Mouse (Mus musculus) adrenal gland, adult 2 months (tissue): ENCODE results near the gene Pop7. TPM values are rescaled to one million over a fixed set of nuclear protein-coding genes. Genes with fewer than 3 reads are reported as not detected.

Experiments used
- DNase-seq: peaks from one replicate; pipeline ENCODE4 v3.0.0; 2021
- microRNA-seq, 2 experiments: library from miRNA; unstranded; fragments of <30 nt; microRNA quantifications; one replicate each; pipeline ENCODE4 v1.2.0; 2021
- polyA plus RNA-seq: library from polyadenylated mRNA; depleted of rRNA; stranded (reverse); fragments of >200 nt; gene quantifications from 2 replicates; pipeline ENCODE4 v1.2.3, GENCODE M21; 2012; rRNA removed
- total RNA-seq, 2 experiments: library from RNA; stranded (reverse); gene quantifications; 2 replicates each; pipeline ENCODE4 v1.2.3; 2021

Gene Pop7
- total and polyA plus RNA-seq, 3 experiments: 23.0 to 46.9 (median 31.7) TPM

DNA sequence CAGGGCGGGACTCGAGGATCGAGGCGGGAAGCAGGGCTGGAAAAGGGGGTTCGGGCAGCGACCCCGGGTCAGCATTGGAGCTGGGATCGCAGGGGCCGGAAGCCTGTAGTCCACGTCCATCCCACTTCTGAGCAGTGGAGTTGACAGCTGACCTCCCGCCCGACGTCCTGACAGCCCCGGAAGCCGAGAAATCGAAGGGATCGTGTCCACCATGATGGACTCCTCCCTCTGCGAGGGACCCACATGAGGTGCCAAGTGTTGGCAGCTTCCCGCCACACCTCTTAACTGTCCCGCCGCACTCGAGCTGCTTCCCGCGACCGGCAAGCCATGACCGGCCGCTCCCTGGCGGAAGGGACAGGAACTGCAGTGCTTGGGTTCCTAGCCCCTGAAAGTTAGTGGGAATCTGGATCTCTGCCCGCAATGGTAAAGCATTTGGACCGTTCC, 371 bp upstream of the Pop7 start:
- no peak for DNase-seq

DNA sequence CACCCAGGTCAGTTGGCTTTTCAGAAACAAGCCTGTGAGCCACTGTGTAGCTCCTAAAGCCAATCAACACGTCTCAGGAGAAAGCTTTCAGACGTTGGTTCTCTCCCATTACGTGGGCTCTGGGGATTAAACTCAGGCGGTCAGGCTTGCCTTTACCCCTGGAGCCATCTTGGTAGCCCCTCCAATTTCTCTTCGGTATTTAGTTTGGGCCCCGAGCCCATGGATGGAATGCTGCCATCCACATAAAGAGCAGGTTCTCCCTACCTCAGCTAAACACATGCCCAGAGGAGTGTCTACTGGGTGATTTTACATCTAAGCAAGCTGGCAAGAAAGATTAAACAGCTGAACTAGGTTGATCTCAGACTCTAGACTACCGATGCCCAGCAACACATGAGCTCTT, 2.1 kb downstream of the Pop7 start:
- no peak for DNase-seq

- DNase-seq: no peak
These were observed 8.5 kb downstream of the Pop7 start for GRCm38 (mm10) chr5:137493831-137494230.

- no peak for DNase-seq
These were observed 10.8 kb downstream of the Pop7 start for GRCm38 (mm10) chr5:137491559-137491958.

DNA sequence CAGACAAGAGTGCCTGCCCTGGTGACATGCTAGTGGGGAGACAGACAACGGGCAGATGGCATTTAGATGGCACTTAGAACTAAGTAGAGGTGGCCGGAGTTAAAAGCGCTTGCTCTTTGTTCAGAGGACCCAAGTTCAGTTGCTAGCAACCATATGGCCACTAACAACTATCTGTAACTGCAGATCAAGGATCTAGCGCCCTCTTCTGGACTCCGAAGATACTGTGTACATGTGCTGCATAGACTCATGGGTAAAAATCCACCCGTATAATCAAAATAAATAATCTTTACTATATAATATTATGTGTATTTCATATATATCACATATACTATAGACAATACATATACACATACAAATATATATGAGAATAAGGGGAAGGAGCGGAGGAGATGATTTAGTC, 14.7 kb downstream of the Pop7 start:
- DNase-seq: no peak

DNA sequence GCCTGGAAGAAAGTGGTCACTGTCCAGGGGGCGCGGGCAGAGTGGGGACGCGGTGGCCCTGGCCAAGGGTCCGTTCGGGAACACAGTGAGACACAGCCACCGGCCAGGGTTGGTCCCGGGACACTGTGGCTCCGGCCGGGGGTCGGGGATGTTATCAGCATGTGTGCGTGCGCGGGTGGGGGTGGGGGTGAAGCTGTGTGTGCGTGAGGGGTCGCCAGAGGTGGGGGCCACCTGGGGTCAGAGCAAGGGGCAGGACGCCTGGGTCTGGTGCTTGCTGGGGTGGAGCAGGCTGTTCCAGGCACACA, 16.5 kb downstream of the Pop7 start:
- DNase-seq: no peak

DNA sequence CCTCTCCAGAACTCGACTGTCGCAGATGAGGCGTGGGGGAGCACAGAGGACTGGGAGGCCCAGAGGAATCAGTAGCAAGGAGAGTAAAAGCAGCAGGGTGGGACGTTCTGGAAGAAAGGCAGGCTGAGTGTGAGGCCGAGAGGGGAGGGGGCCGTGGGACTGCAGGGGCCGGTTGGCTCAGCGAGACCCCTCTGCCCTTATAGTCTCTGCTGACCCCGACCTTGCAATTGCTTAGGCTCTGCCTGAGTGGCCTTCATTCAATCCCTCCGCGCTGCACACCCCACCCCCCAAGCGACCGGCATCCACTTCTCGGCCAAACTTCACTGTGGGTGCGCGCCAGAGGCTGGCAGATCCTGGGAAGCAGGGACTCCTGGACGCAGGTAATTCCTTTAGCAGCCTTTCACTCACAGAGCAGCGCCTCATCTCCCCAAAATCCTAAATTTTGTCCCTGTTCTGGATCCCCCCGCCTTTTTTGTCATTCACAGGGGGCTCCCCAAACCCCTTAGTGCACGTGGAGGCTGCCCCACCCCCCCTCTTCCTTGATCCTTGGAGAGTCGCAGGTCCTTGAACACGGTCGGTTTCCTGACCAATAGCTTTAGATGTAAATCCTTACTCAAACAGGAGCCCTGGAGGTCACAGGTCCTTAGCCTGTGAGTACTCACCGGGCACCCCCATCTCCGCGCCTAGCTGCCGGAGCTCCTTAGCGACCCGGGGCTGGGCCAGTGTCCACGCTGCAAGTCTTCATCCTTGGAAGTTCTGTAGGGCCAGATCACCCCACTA, 17.1 kb downstream of the Pop7 start:
- no peak for DNase-seq

- DNase-seq: peak; percentile 61
These were observed 20.4 kb downstream of the Pop7 start for GRCm38 (mm10) chr5:137481897-137482296.

DNA sequence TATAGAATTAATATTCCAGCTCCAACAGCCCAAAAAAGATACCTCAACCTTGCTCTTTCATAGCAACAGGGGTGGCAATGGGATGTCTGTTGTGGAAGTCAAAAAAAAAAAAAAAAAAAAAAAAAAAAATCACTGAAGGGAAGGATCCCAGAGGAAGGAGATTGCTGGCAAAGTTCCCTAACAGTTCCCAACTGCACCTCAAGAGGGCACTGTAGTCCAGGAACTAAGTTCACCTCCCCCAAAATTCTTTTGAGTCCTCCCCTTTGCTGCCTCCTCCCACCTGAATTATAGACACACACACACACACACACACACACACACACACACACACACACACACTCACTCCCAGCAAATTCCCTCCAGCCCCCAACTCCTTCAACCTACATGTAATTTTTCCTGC, 21.2 kb downstream of the Pop7 start:
- DNase-seq: peak; percentile 76

GRCm38 (mm10) chr5:137476964-137477363, 25.4 kb downstream of the Pop7 start, which contains the start of gene Zan:
Gene Zan, minus strand, starts transcription at chr5:137477064.
- no peak for DNase-seq

DNA sequence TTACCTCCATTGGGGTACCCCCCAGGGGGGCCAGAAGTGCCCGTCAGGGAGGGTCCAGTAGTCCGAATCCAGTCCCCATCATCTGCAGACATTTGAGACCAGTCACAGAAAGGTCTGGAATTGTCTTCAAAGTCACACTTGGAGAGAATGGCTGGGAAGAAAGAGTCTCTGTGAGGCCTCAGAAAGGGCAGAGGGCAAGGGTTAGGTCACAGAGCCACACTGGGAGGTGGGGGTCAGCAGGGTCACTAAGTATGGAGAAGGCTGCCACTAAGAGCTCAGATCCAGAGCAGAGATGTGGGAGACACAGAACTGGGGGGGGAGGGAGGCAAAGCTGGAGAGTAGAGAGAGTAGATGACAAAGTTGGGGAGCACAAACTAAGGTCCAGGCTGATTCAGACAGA, 28.0 kb downstream of the Pop7 start:
- DNase-seq: no peak

DNA sequence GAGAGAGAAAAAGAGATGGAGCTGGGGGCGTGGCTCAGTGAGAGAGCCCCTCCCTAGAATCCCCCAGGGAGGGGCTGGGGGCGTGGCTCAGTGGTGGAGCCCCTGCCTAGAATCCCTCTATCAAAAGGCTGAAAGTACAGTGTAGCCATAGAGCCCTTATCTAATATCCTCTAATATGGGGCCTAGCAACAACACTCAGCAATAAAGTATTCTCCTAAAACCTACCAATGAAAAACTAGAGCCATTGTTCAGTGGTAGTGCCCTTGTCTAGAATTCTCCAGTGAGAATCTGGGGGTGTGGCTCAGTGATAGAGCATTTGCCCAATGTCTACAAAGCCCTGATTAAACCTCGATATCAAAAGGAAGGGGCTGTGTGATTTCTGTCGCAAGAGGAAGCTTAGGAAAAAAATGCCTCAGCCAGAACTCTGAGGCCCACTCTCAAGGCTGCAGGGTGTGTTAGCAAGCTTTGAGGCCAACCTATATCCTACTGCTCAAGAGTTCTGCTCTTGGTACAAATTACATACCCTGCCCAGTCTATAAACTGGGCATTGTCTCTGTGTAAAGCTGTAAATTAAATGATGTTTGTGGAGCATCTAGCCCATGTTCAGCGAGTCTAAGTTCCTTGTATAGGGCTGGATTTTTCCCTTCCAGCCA, 29.9 kb downstream of the Pop7 start:
- DNase-seq: no peak

DNA sequence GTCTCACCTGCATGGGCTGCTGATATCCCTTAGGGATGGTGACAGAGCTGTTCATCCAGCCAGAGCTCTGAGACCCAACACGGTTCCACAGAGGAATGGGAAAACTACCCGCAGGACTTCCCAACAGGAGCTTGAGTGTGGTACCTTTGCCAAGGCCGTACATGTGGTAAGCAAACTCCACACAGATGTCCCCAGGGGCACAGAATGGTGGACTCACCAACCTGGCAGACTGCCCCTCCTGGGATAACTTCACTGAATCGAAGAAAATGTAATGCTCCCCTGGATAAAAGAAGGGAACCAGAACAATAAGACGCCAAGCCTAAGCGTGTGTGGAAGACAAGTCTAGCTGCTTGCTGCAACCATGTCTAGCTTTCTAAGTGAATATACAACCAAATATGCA, 35.4 kb downstream of the Pop7 start:
- no peak for DNase-seq

GRCm38 (mm10) chr5:137465049-137465448, 37.3 kb downstream of the Pop7 start:
- no peak for DNase-seq

DNA sequence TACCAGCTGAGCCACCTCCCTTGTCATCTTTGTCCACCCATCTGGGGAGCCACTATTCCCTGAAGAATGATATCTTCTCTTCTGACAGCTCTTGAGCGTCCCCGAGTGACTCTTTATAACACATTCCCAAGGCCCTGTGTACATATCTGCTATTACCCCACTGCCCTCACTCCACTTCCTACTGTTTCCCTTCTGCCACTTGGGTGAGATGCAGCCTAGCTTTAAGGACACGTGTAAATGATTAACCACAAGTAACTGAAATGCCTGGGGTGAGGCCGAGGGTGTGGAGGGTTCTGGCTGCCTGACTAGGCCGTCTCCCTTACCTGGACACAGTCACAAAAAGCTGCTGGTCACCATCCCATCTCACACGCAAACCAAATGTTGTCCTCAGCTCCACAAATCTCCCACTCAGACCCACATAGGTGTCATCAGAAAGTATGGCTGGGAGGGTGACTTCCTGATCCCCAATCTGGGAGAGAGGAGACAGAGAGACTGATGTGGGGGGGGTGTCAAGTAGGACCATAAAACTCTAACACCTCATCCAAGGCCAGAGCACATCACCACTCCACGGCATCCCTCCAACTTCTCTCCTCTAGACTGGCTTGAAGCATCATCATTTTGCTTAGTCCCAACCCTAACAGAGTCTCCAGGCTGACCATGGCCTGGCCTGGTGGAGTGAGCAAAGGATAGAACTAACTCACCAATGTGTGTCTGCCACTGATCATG, 46.3 kb downstream of the Pop7 start:
- DNase-seq: no peak

- DNase-seq: no peak
These were observed 47.1 kb downstream of the Pop7 start for GRCm38 (mm10) chr5:137455206-137455605.

Small RNA genes within 50 kb of the gene (microRNA-seq; reads per million reads assigned to microRNA genes)
- gene Mir6418: 0.41 to 1.5 reads per million in 2 experiments

Other genes starting within 250 kb of the Pop7 start
- 10 to 100 TPM in 1 of 2 experiments, 1 to 10 TPM in 1; 5.8 to 12.0 TPM for gene Ache, start 215.0 kb downstream of the Pop7 start, total RNA-seq
- 11.0 and 18.0 TPM in 2 replicates for gene Ache, start 215.0 kb downstream of the Pop7 start, polyA plus RNA-seq
- 10 to 100 TPM in 1 of 2 experiments, 1 to 10 TPM in 1; 9.6 to 15.3 TPM for gene Ufsp1, start 207.9 kb downstream of the Pop7 start, total RNA-seq
- gene Ufsp1, start 207.9 kb downstream of the Pop7 start, polyA plus RNA-seq: 29.8 and 37.9 TPM in 2 replicates
- gene Srrt, start 194.8 kb downstream of the Pop7 start, total RNA-seq: 100 to 1,000 TPM; 135 to 172 TPM
- gene Srrt, start 194.8 kb downstream of the Pop7 start, polyA plus RNA-seq: 138 and 150 TPM in 2 replicates
- 10 to 100 TPM; 28.3 to 41.4 TPM for gene Trip6, start 188.1 kb downstream of the Pop7 start, total RNA-seq
- 108 TPM in 2 replicates for gene Trip6, start 188.1 kb downstream of the Pop7 start, polyA plus RNA-seq
- gene Slc12a9, start 168.9 kb downstream of the Pop7 start, total RNA-seq: 10 to 100 TPM in 1 of 2 experiments, 1 to 10 TPM in 1; 7.3 to 12.4 TPM
- gene Slc12a9, start 168.9 kb downstream of the Pop7 start, polyA plus RNA-seq: 30.4 and 33.0 TPM in 2 replicates
- gene Ephb4, start 152.4 kb downstream of the Pop7 start, total RNA-seq: 10 to 100 TPM; 44.3 to 68.9 TPM
- 54.6 and 59.9 TPM in 2 replicates for gene Ephb4, start 152.4 kb downstream of the Pop7 start, polyA plus RNA-seq
- not detected for gene Zan, start 25.5 kb downstream of the Pop7 start, total RNA-seq
- 0.01 TPM in 2 replicates for gene Zan, start 25.5 kb downstream of the Pop7 start, polyA plus RNA-seq
- gene Gigyf1, start 16.0 kb upstream of the Pop7 start, total RNA-seq: 10 to 100 TPM; 25.4 to 31.0 TPM
- gene Gigyf1, start 16.0 kb upstream of the Pop7 start, polyA plus RNA-seq: 37.1 and 38.0 TPM in 2 replicates
- gene Epo, start 30.7 kb upstream of the Pop7 start, total RNA-seq: not detected
- not detected in 2 replicates for gene Epo, start 30.7 kb upstream of the Pop7 start, polyA plus RNA-seq
- gene Gnb2, start 31.0 kb upstream of the Pop7 start, total RNA-seq: 100 to 1,000 TPM; 553 to 611 TPM
- gene Gnb2, start 31.0 kb upstream of the Pop7 start, polyA plus RNA-seq: 1,578 and 1,712 TPM in 2 replicates
- gene Actl6b, start 51.0 kb upstream of the Pop7 start, total RNA-seq: 1 to 10 TPM; 2.8 to 5.2 TPM
- 6.0 and 10.0 TPM in 2 replicates for gene Actl6b, start 51.0 kb upstream of the Pop7 start, polyA plus RNA-seq
- gene Tfr2, start 67.3 kb upstream of the Pop7 start, total RNA-seq: 1 to 10 TPM; 1.1 to 1.9 TPM
- gene Tfr2, start 67.3 kb upstream of the Pop7 start, polyA plus RNA-seq: 1.9 and 2.4 TPM in 2 replicates
- gene Mospd3, start 98.5 kb upstream of the Pop7 start, total RNA-seq: 10 to 100 TPM; 45.4 to 54.1 TPM
- 211 TPM in 2 replicates for gene Mospd3, start 98.5 kb upstream of the Pop7 start, polyA plus RNA-seq
- 1,000 to 10,000 TPM; 1,014 to 1,197 TPM for gene Pcolce, start 111.3 kb upstream of the Pop7 start, total RNA-seq
- 1,453 and 1,846 TPM in 2 replicates for gene Pcolce, start 111.3 kb upstream of the Pop7 start, polyA plus RNA-seq
- gene Fbxo24, start 126.5 kb upstream of the Pop7 start, total RNA-seq: 1 to 10 TPM in 1 of 2 experiments, under 1 TPM in 1; 0.89 to 2.6 TPM
- 2.5 and 3.3 TPM in 2 replicates for gene Fbxo24, start 126.5 kb upstream of the Pop7 start, polyA plus RNA-seq
- gene Lrch4, start 126.6 kb upstream of the Pop7 start, total RNA-seq: 10 to 100 TPM; 27.9 to 31.7 TPM
- gene Lrch4, start 126.6 kb upstream of the Pop7 start, polyA plus RNA-seq: 36.7 and 52.7 TPM in 2 replicates
- gene Gm20605, start 126.7 kb upstream of the Pop7 start, total RNA-seq: 1 to 10 TPM; 6.4 to 7.4 TPM
- 30.4 and 31.4 TPM in 2 replicates for gene Gm20605, start 126.7 kb upstream of the Pop7 start, polyA plus RNA-seq
- 10 to 100 TPM in 1 of 2 experiments, 1 to 10 TPM in 1; 3.0 to 14.8 TPM for gene Sap25, start 138.8 kb upstream of the Pop7 start, total RNA-seq
- 81.3 and 84.6 TPM in 2 replicates for gene Sap25, start 138.8 kb upstream of the Pop7 start, polyA plus RNA-seq
- 10 to 100 TPM in 1 of 2 experiments, 1 to 10 TPM in 1; 9.6 to 14.2 TPM for gene Irs3, start 143.2 kb upstream of the Pop7 start, total RNA-seq
- gene Irs3, start 143.2 kb upstream of the Pop7 start, polyA plus RNA-seq: 18.9 and 32.8 TPM in 2 replicates
- gene Agfg2, start 182.2 kb upstream of the Pop7 start, total RNA-seq: 10 to 100 TPM; 29.2 to 37.6 TPM
- 73.7 and 85.2 TPM in 2 replicates for gene Agfg2, start 182.2 kb upstream of the Pop7 start, polyA plus RNA-seq
- gene Nyap1, start 239.1 kb upstream of the Pop7 start, total RNA-seq: 1 to 10 TPM; 2.2 to 6.0 TPM
- gene Nyap1, start 239.1 kb upstream of the Pop7 start, polyA plus RNA-seq: 7.3 and 8.9 TPM in 2 replicates
- gene Tsc22d4, start 243.2 kb upstream of the Pop7 start, total RNA-seq: 10 to 100 TPM; 82.9 to 89.9 TPM
- gene Tsc22d4, start 243.2 kb upstream of the Pop7 start, polyA plus RNA-seq: 123 and 136 TPM in 2 replicates